Mouse (Mus musculus): Measurements from ENCODE around the gene App. TPM values are rescaled to one million over a fixed set of nuclear protein-coding genes. Genes with fewer than 3 reads are reported as not detected.

App gene
- polyA plus RNA-seq, 1 experiment, result 8.9 TPM

DNA sequence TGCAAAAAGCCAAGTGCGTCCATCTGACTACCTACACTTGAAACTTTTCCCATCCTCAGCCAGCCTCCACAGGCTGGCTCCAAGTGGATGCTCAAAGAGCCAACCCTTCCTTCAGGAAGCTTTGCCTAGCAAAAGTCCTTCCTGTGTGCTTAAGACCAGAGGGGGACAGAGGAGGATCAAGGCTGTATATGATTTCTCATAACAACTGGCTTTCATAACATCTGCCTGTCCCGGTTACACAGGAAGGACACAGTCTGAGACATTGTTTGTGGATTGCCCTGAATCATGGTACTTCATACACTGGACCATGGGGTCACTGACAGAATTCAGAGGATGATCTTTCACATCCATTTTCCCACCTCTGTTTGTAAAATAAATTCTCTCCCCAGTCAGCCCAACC, 61.3 kb downstream of the App start:
- no peaks in the 10 kb centered on the region for H3K36me3 ChIP-seq (replicated peaks; ENCODE audit: low read length)
- no peak overlapping the region for H3K4me3 ChIP-seq (replicated peaks)
- H3K4me1 ChIP-seq, result no peaks in the 10 kb centered on the region
- H3K9me3 ChIP-seq, result peaks cover 20% of the 10 kb centered on the region
- no peaks in the 10 kb centered on the region for H3K27me3 ChIP-seq (replicated peaks)
- no peak for TF ChIP-seq GATA1 (IDR thresholded peaks at IDR 0.05; ENCODE audit: borderline replicate concordance, low read length)
- no peak for TF ChIP-seq FLI1 (IDR thresholded peaks at IDR 0.05; ENCODE audit: low read length)

DNA sequence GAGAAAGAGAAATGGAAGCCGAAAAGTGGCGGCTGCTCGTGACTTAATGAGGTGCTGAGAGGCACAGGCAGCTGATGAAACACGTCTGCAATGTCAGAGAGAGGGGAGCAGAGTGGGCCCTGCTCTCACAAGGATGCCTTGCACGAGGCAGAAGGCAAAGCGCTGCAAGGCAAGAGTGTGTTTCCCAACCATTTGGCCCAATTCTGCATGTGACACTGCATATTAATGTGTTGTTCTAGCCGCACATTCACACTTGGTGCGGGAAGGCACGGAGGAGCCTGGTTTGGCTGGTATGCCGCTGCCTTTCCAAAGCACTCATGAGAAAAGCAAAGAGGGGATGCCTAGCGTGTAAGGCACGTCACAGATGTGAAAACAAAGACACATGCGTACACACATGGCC, 63.1 kb downstream of the App start:
- no peak overlapping the region for H3K4me3 ChIP-seq (replicated peaks)
- no peaks in the 10 kb centered on the region for H3K4me1 ChIP-seq
- H3K27me3 ChIP-seq (replicated peaks), result no peaks in the 10 kb centered on the region
- no peak for TF ChIP-seq GATA1 (IDR thresholded peaks at IDR 0.05; ENCODE audit: borderline replicate concordance, low read length)
- TF ChIP-seq FLI1 (IDR thresholded peaks at IDR 0.05; ENCODE audit: low read length), result no peak
- H3K9me3 ChIP-seq, result peaks cover 13% of the 10 kb centered on the region
- no peaks in the 10 kb centered on the region for H3K36me3 ChIP-seq (replicated peaks; ENCODE audit: low read length)

DNA sequence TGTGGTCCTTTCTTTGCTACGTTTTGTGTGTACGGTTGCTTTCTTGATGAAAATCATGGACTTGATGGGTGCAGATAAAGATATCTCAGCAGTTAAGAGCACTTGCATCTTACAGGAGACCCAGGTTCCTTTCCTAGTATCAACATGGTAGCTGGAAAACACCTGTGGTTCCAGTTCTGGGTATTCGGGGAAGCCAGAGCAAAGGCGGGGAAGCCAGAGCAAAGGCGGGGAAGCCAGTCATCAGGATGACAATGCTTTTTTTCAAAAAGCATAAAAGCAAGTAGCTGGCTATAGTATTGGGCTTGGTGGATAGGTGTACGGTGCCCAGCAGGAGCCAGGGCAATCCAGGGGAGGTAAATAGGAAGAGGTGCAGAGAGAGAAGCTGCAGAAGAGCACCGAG, 65.1 kb downstream of the App start:
- Histone ChIP-seq H3K4me1 (no peaks in the 10 kb centered on the region), H3K9me3 (peaks cover 18% of the 10 kb centered on the region)

DNA sequence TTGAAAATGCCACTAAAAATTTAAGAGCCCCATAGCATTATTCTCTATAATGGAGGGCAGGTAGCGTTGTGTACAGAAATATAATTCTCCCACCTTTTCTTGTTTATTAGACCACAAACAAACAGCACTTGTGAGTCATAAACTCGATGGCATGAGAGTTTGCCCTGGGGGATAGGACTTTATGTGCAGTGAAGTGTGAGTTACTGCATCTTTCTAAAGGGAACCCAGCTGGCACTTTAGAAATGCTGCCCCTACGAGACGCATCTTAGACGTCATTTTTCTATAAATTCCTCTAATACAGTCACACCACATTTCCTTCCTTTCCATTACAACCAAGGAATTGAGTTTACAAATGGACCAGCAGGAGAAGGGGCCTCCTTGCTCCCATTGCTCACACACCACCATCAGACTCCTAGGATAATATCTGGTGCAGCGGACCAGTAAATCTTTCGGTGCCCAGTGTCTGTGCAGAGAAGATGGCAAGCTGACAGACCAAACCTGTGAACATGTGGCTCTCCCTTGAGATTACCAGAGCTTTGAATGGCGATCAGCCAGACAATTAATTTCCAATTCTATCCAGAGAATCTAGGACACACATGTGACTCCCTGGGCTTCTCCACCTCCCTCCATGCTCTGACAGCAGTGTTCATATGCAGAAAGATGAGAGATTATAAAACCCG, 66.8 kb downstream of the App start:
- no peaks in the 10 kb centered on the region for H3K36me3 ChIP-seq (replicated peaks; ENCODE audit: low read length)

More for the DNA sequence above, 65.1 kb downstream of the App start:
- Histone ChIP-seq H3K27me3 (replicated peaks) (no peaks in the 10 kb centered on the region), H3K36me3 (replicated peaks; ENCODE audit: low read length) (no peaks in the 10 kb centered on the region), H3K4me3 (replicated peaks) (no peak overlapping the region)
- TF ChIP-seq FLI1 (IDR thresholded peaks at IDR 0.05; ENCODE audit: low read length) (no peak), GATA1 (IDR thresholded peaks at IDR 0.05; ENCODE audit: borderline replicate concordance, low read length) (no peak)

DNA sequence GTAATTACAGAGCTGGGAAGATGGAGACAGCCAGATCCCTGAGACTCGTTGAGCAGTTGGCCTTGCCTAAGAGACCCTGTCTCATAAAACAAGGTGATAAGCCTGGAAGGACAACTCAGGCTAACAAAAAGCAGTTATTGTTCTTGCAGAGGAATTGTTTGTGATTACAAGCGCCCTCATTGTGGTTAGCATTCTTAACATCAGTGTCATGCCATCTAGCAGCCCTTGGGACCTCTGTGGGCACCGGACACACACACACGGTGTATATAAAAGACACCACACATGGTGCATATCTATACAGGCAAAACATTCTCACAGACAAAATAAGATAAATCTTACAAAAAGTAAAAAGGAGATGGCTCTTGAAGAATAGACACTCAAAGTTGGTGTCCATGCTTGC, 68.0 kb downstream of the App start:
- peaks cover 16% of the 10 kb centered on the region for H3K9me3 ChIP-seq
- no peaks in the 10 kb centered on the region for H3K4me1 ChIP-seq
- H3K36me3 ChIP-seq (replicated peaks; ENCODE audit: low read length), result no peaks in the 10 kb centered on the region

More for the DNA sequence above, 66.8 kb downstream of the App start:
- H3K4me3 ChIP-seq (replicated peaks), result no peak overlapping the region
- TF ChIP-seq GATA1 (IDR thresholded peaks at IDR 0.05; ENCODE audit: borderline replicate concordance, low read length) (no peak), FLI1 (IDR thresholded peaks at IDR 0.05; ENCODE audit: low read length) (no peak)
- H3K27me3 ChIP-seq (replicated peaks), result no peaks in the 10 kb centered on the region
- no peaks in the 10 kb centered on the region for H3K4me1 ChIP-seq
- H3K9me3 ChIP-seq, result peaks cover 23% of the 10 kb centered on the region

DNA sequence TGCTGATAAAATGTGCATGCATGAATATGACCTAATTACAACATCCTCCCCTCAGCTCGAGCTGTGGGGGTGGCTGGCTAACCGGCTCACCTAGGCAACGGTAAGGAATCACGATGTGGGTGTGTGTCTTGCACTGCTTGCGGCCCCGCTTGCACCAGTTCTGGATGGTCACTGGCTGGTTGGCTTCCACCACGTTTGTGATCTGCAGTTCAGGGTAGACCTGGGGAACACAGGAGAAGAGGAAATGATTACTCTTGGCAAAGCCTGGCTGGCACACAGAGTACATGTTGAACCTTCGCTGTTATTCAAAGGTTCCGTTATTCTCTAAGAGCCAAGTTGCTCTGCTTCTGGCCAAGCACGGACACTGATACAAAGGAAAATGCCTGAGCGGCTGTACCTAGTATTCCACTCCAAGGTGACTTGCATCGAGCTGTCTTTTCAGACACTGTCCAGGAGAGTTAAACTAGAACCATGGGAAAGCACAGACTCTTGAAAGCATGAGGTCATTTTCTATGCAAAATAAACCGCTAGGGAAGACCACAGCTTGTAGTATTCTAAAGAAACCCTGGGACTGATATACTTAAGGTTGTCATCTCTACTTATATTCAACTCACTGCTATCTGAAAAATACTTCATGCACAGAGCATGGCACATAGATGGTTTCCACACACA, 70.3 kb downstream of the App start:
- no peaks in the 10 kb centered on the region for H3K27me3 ChIP-seq (replicated peaks)
- H3K4me3 ChIP-seq (replicated peaks), result no peak overlapping the region
- H3K36me3 ChIP-seq (replicated peaks; ENCODE audit: low read length), result no peaks in the 10 kb centered on the region
- peaks cover 18% of the 10 kb centered on the region for H3K9me3 ChIP-seq
- no peak for TF ChIP-seq GATA1 (IDR thresholded peaks at IDR 0.05; ENCODE audit: borderline replicate concordance, low read length)
- TF ChIP-seq FLI1 (IDR thresholded peaks at IDR 0.05; ENCODE audit: low read length), result no peak
- H3K4me1 ChIP-seq, result no peaks in the 10 kb centered on the region

More for the DNA sequence above, 68.0 kb downstream of the App start:
- Histone ChIP-seq H3K4me3 (replicated peaks) (no peak overlapping the region), H3K27me3 (replicated peaks) (no peaks in the 10 kb centered on the region)
- TF ChIP-seq GATA1 (IDR thresholded peaks at IDR 0.05; ENCODE audit: borderline replicate concordance, low read length) (no peak), FLI1 (IDR thresholded peaks at IDR 0.05; ENCODE audit: low read length) (no peak)

DNA sequence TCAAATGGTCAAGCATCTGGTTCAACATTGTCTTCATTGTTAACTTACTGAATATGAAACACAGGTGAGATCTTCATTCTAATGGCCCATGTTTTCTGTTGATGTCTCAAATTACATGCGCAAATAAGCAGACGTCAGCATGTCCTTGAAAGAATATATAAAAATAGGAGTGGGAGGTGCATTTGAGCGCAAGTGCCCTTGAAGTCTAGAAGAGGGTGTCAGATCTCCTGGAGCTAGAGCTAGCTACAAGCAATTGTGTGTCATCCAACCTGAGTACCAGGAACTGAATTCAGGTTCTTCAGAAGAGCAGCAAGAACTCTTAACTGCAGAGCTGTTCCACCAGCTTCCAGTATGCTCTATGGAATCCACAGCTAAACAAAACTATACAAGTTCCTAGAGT, 72.0 kb downstream of the App start:
- Histone ChIP-seq H3K36me3 (replicated peaks; ENCODE audit: low read length) (no peaks in the 10 kb centered on the region), H3K27me3 (replicated peaks) (no peaks in the 10 kb centered on the region), H3K9me3 (peaks cover 25% of the 10 kb centered on the region), H3K4me1 (no peaks in the 10 kb centered on the region), H3K4me3 (replicated peaks) (no peak overlapping the region)
- TF ChIP-seq GATA1 (IDR thresholded peaks at IDR 0.05; ENCODE audit: borderline replicate concordance, low read length), result no peak
- no peak for TF ChIP-seq FLI1 (IDR thresholded peaks at IDR 0.05; ENCODE audit: low read length)

DNA sequence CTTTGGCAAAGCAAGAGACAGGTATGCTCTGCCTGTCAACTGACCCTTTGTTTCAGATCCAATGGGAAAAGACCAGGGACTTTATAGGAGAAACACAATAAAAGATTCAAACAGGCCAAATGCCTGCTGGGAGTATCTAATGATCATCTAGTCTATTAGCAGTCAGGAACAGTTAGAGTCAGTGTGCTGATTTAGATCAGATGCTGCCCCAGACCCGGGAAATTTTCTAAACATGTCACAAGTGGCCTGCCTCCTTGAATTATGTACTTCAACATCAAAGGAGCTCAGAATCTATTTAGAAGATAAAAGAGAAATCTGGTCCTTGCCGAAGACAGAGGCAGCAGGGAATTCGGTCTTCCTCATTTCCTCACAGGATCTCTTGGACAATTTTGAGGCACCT, 72.8 kb downstream of the App start:
- H3K36me3 ChIP-seq (replicated peaks; ENCODE audit: low read length), result no peaks in the 10 kb centered on the region
- no peaks in the 10 kb centered on the region for H3K4me1 ChIP-seq
- H3K27me3 ChIP-seq (replicated peaks), result no peaks in the 10 kb centered on the region
- TF ChIP-seq GATA1 (IDR thresholded peaks at IDR 0.05; ENCODE audit: borderline replicate concordance, low read length) (no peak), FLI1 (IDR thresholded peaks at IDR 0.05; ENCODE audit: low read length) (no peak)
- no peak overlapping the region for H3K4me3 ChIP-seq (replicated peaks)
- H3K9me3 ChIP-seq, result peaks cover 25% of the 10 kb centered on the region

DNA sequence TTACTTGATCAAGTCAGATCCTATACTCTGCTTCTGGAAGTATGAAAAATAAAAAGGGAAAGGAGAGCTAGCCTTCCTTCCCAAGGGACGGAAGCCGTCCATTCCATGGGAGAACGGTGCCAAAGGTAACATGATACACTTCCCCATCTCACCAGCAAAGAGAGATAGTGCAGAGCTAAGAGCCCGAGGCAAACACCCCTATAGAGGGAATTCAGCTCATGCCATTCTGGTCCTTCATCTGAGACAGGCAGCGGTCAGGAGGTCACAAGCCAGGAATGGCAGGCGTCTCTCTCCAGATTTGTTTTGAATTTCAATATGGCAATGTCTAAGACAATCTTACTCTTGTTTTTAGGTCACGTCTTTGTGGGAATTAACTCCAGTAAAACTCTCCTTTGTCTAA, 74.1 kb downstream of the App start:
- no peaks in the 10 kb centered on the region for H3K4me1 ChIP-seq
- H3K4me3 ChIP-seq (replicated peaks), result no peak overlapping the region
- H3K36me3 ChIP-seq (replicated peaks; ENCODE audit: low read length), result no peaks in the 10 kb centered on the region
- H3K9me3 ChIP-seq, result peaks cover 19% of the 10 kb centered on the region
- no peaks in the 10 kb centered on the region for H3K27me3 ChIP-seq (replicated peaks)
- no peak for TF ChIP-seq GATA1 (IDR thresholded peaks at IDR 0.05; ENCODE audit: borderline replicate concordance, low read length)
- TF ChIP-seq FLI1 (IDR thresholded peaks at IDR 0.05; ENCODE audit: low read length), result no peak

DNA sequence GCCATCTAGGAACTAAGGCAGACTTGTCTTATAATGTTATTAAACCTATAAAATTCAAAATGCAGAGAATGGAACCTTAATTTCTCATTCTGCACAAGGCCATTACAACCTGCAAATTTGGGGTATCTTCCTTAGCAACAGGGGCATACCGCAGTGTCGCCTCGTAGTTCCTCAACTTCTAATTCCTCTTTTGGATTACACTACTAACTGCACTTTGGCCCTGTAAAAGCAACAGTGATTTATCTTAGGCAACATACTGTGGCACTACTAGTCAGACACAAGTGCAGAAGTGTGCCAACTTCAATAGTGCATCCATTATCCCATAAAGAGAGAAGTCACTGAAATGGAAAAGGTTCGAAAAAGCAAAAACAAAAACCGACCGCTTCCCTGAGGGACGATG, 74.5 kb downstream of the App start:
- Histone ChIP-seq H3K4me3 (replicated peaks) (no peak overlapping the region), H3K27me3 (replicated peaks) (no peaks in the 10 kb centered on the region), H3K9me3 (peaks cover 17% of the 10 kb centered on the region), H3K4me1 (no peaks in the 10 kb centered on the region), H3K36me3 (replicated peaks; ENCODE audit: low read length) (no peaks in the 10 kb centered on the region)
- no peak for TF ChIP-seq GATA1 (IDR thresholded peaks at IDR 0.05; ENCODE audit: borderline replicate concordance, low read length)
- TF ChIP-seq FLI1 (IDR thresholded peaks at IDR 0.05; ENCODE audit: low read length), result no peak

Measured in megakaryocyte, embryonic 14.5 days (primary cell).